Mouse (Mus musculus): ENCODE measurements around the gene Srebf1. TPM values are rescaled to one million over a fixed set of nuclear protein-coding genes. Genes with fewer than 3 reads are reported as not detected.

The Srebf1 gene
- polyA plus RNA-seq, 1 experiment: 89.1 TPM

DNA sequence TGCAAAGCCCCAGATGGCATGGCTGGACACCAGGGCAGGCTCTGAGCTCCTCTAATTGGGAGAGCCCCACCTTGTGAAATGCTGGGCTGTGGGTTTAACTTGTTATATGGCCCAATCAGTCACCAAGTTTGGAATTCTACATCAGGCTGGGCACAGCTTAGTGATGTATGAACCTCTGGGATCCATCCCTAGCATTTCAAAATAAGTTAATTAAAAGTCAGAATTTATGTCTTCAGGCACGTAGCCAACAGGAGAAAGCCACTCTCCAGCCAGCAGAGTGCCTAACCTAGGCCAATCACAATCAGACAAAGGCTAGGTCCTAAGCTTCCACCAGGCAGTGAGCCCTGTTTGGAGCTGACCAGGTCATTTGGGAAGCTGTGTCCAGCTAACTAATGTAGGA is 5.7 kb downstream of the Srebf1 start:
- H3K27ac ChIP-seq (ENCODE audit: insufficient read depth, low read depth, low read length): no peak overlapping the region
- TF ChIP-seq POLR2A (IDR thresholded peaks at IDR 0.05; ENCODE audit: low read depth, low read length) (no peak), CTCF (conservative IDR thresholded peaks at IDR 0.05; ENCODE audit: insufficient read depth, insufficient read length, low read depth, low read length) (no peak)
- peaks cover 6% of the 10 kb centered on the region for H3K4me1 ChIP-seq (ENCODE audit: control insufficient read depth, insufficient read depth, low read length)

DNA sequence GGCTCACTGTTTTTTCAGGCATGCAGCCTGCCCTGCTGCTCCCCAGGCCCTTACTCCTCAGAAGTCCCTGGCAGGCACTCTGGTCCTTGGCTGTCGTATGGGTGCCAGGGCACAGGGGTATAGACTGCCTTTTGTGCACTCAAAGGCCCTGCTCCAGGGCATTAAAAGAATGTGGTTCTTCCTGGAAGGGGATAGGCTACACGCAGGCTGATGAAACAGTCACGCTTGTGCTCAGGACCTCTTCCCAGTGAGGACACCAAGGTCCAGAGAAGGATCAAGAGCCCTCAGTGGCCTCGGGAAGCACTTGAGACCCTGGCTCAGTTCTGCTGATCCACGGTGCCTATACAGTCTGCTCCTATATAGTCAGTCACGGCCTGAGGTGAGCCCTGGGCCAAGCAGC is 9.1 kb downstream of the Srebf1 start:
- Histone ChIP-seq H3K36me3 (ENCODE audit: control insufficient read depth, insufficient read depth, low read length) (no peaks in the 10 kb centered on the region), H3K27me3 (replicated peaks; ENCODE audit: control insufficient read depth, insufficient read depth, low read length) (no peaks in the 10 kb centered on the region), H3K4me1 (ENCODE audit: control insufficient read depth, insufficient read depth, low read length) (peaks cover 25% of the 10 kb centered on the region), H3K27ac (ENCODE audit: insufficient read depth, low read depth, low read length) (no peak overlapping the region), H3K4me3 (ENCODE audit: insufficient read depth, low read depth, low read length) (no peak overlapping the region)
- 60% methylated on average over 6 of the region's 6 CpGs for WGBS
- no peak for DNase-seq
- TF ChIP-seq POLR2A (IDR thresholded peaks at IDR 0.05; ENCODE audit: low read depth, low read length) (no peak), CTCF (conservative IDR thresholded peaks at IDR 0.05; ENCODE audit: insufficient read depth, insufficient read length, low read depth, low read length) (no peak)

More for the DNA sequence above, 5.7 kb downstream of the Srebf1 start:
- 25% methylated on average over 1 of the region's 1 CpGs for WGBS
- H3K27me3 ChIP-seq (replicated peaks; ENCODE audit: control insufficient read depth, insufficient read depth, low read length): no peaks in the 10 kb centered on the region
- H3K36me3 ChIP-seq (ENCODE audit: control insufficient read depth, insufficient read depth, low read length): no peaks in the 10 kb centered on the region
- DNase-seq: peak; percentile 47
- no peak overlapping the region for H3K4me3 ChIP-seq (ENCODE audit: insufficient read depth, low read depth, low read length)

DNA sequence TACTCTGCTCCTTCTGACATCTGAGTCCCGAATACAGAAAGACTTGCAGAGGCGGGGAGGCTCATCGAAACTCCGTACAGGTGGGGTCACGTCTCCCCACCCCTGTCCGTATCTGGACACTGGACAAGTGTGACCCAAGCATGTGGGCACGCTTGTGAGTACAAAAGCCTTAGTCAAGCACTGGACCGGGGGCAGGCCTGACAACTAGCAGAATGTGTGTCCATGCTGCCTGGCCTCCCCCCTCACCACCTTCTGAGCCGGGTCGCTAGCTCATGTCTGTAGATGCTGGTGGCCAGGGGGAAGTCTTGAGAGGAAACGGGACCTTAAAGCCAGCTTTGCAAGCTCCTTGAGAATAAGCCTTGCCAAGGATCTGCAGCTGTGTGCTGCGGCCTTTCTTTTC is 10.6 kb downstream of the Srebf1 start:
- DNase-seq: no peak
- Histone ChIP-seq H3K27ac (ENCODE audit: insufficient read depth, low read depth, low read length) (no peak overlapping the region), H3K4me3 (ENCODE audit: insufficient read depth, low read depth, low read length) (no peak overlapping the region), H3K4me1 (ENCODE audit: control insufficient read depth, insufficient read depth, low read length) (peaks cover 30% of the 10 kb centered on the region), H3K36me3 (ENCODE audit: control insufficient read depth, insufficient read depth, low read length) (no peaks in the 10 kb centered on the region), H3K27me3 (replicated peaks; ENCODE audit: control insufficient read depth, insufficient read depth, low read length) (no peaks in the 10 kb centered on the region)
- no peak for TF ChIP-seq CTCF (conservative IDR thresholded peaks at IDR 0.05; ENCODE audit: insufficient read depth, insufficient read length, low read depth, low read length)
- no peak for TF ChIP-seq POLR2A (IDR thresholded peaks at IDR 0.05; ENCODE audit: low read depth, low read length)
- WGBS: 69% methylated on average over 12 of the region's 12 CpGs

DNA sequence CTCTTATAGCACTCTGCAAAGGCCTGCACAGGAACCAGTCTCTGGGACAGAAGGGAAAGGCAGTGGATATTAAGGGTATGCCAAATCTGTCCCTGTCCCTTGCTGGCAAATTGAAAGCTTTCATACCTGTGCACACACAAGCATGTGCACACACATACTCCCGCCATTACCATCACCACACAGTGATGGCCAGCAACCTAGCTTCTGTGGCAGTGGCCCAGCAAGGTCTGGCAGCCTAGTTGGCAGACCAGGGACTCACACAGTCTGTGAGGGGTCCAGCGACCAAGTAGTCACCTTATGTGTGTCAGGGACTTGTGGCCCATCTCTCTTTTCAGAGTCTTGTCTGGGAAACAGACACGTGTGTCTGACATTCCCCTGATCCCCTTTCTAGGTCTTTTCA is 11.2 kb downstream of the Srebf1 start:
- no peak overlapping the region; the same call in 1 of the 2 replicates for H3K27ac ChIP-seq (ENCODE audit: insufficient read depth, low read depth, low read length)
- H3K4me1 ChIP-seq (ENCODE audit: control insufficient read depth, insufficient read depth, low read length): peaks cover 30% of the 10 kb centered on the region
- no peaks in the 10 kb centered on the region for H3K36me3 ChIP-seq (ENCODE audit: control insufficient read depth, insufficient read depth, low read length)
- no peak overlapping the region for H3K4me3 ChIP-seq (ENCODE audit: insufficient read depth, low read depth, low read length)
- no peak for TF ChIP-seq CTCF (conservative IDR thresholded peaks at IDR 0.05; ENCODE audit: insufficient read depth, insufficient read length, low read depth, low read length)
- no peak for TF ChIP-seq POLR2A (IDR thresholded peaks at IDR 0.05; ENCODE audit: low read depth, low read length)
- H3K27me3 ChIP-seq (replicated peaks; ENCODE audit: control insufficient read depth, insufficient read depth, low read length): no peaks in the 10 kb centered on the region
- 63% methylated on average over 3 of the region's 3 CpGs for WGBS
- DNase-seq: no peak

DNA sequence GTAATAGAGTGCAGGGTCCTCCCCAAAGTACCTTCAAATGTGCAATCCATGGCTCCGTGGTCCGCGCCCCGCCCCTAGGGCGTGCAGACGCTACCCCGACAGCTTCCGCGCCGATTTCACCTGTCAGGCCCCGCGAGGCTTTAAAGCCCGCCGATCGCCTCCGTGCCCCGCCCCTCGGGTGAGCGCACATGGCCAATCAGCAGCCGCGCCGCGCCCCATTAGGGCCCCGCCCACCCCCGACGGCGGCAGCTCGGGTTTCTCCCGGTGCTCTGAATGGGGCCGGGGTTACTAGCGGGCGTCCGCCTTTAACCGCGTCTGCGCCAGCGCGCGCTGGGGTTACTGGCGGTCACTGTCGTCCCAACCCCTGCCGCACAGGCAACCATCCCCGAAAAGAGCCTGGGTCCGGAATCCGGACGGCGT is 12.1 kb downstream of the Srebf1 start:
- Histone ChIP-seq H3K4me3 (ENCODE audit: insufficient read depth, low read depth, low read length) (peak overlapping the region; percentile 50), H3K4me1 (ENCODE audit: control insufficient read depth, insufficient read depth, low read length) (peaks cover 30% of the 10 kb centered on the region), H3K36me3 (ENCODE audit: control insufficient read depth, insufficient read depth, low read length) (no peaks in the 10 kb centered on the region), H3K27ac (ENCODE audit: insufficient read depth, low read depth, low read length) (peak overlapping the region; percentile 33; the same call in 1 of the 2 replicates), H3K27me3 (replicated peaks; ENCODE audit: control insufficient read depth, insufficient read depth, low read length) (no peaks in the 10 kb centered on the region)
- DNase-seq: peak; percentile 97
- under 1% methylated on average over 47 of the region's 47 CpGs for WGBS
- TF ChIP-seq POLR2A (IDR thresholded peaks at IDR 0.05; ENCODE audit: low read depth, low read length) (peak; percentile 38), CTCF (conservative IDR thresholded peaks at IDR 0.05; ENCODE audit: insufficient read depth, insufficient read length, low read depth, low read length) (no peak)

DNA sequence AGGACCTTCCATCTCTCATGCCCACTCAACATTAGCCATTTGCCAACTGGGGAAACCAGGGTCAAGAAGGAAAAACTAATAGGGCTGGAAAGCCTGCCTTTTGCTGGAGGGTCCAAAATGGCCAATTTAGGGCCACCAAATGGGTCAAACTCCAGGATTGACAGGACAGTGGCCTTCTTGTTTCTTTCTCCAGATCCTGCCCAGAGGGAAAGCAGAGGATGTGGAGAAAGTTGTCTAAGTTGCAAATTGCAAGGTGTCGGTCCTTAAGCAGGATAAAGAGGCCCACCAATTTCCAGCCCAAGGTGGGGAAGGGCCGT is 12.5 kb downstream of the Srebf1 start:
- no peak for DNase-seq
- 7% methylated on average over 2 of the region's 2 CpGs for WGBS
- Histone ChIP-seq H3K4me3 (ENCODE audit: insufficient read depth, low read depth, low read length) (peak overlapping the region; percentile 50), H3K27me3 (replicated peaks; ENCODE audit: control insufficient read depth, insufficient read depth, low read length) (no peaks in the 10 kb centered on the region), H3K27ac (ENCODE audit: insufficient read depth, low read depth, low read length) (no peak overlapping the region), H3K36me3 (ENCODE audit: control insufficient read depth, insufficient read depth, low read length) (no peaks in the 10 kb centered on the region), H3K4me1 (ENCODE audit: control insufficient read depth, insufficient read depth, low read length) (peaks cover 30% of the 10 kb centered on the region)
- no peak for TF ChIP-seq POLR2A (IDR thresholded peaks at IDR 0.05; ENCODE audit: low read depth, low read length)
- no peak for TF ChIP-seq CTCF (conservative IDR thresholded peaks at IDR 0.05; ENCODE audit: insufficient read depth, insufficient read length, low read depth, low read length)

DNA sequence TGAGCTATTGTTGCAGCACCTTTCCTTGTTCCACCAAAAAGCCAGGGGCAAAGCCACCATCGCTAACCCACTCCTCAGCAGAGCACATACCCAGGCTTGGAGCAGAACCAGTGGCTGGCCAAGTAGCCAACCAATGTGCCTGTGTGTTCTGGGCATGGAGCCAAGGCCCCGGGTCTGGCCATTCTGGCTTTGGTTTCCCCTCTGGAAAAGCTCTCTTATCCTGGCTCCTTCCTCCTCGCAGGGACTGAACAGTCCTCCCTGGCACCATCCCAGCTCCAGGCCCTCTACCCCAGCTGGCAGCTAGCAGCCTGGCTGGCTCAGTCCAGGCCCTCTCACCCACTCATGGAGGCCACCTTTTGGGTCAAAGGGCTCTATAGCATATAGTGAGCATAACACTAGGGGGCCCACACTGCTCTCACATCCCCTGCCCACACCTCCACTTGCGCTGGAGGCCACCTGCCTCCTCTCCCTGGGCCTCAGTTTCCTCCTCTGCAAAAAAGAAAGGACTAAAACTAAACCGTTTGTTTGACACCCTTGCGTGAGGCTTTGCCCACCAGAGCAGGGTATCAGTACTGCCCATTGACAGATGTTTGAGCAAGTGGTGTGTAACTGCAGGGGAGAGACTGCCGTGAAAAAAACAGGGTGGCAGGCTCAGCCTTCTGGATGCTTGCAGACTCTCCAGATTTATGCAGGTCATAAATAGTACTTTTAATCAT is 13.0 kb downstream of the Srebf1 start:
- H3K4me1 ChIP-seq (ENCODE audit: control insufficient read depth, insufficient read depth, low read length): peaks cover 30% of the 10 kb centered on the region
- H3K4me3 ChIP-seq (ENCODE audit: insufficient read depth, low read depth, low read length): peak overlapping the region; percentile 4; the same call in 1 of the 2 replicates
- peak; percentile 92 for DNase-seq
- H3K27me3 ChIP-seq (replicated peaks; ENCODE audit: control insufficient read depth, insufficient read depth, low read length): no peaks in the 10 kb centered on the region
- WGBS: 31% methylated on average over 7 of the region's 7 CpGs
- no peaks in the 10 kb centered on the region for H3K36me3 ChIP-seq (ENCODE audit: control insufficient read depth, insufficient read depth, low read length)
- H3K27ac ChIP-seq (ENCODE audit: insufficient read depth, low read depth, low read length): no peak overlapping the region
- no peak for TF ChIP-seq CTCF (conservative IDR thresholded peaks at IDR 0.05; ENCODE audit: insufficient read depth, insufficient read length, low read depth, low read length)
- TF ChIP-seq POLR2A (IDR thresholded peaks at IDR 0.05; ENCODE audit: low read depth, low read length): no peak
